Mouse (Mus musculus) adrenal gland, adult 10 weeks (tissue): Measurements from ENCODE around the gene Plekha6. TPM values are rescaled to one million over a fixed set of nuclear protein-coding genes. Genes with fewer than 3 reads are reported as not detected.

Experiments used
- polyA plus RNA-seq: library from polyadenylated mRNA; stranded (reverse); fragments of 350-450 nt; fragmentation: Illumina TruSeq; extraction: RNeasy Lipid Tissue Mini Kit (QIAGEN cat#74804); gene quantifications from one replicate; pipeline ENCODE4 v1.2.3, GENCODE M21; 2014; ENCODE audit warnings: low read depth, low replicate concordance

Plekha6 gene
- 4.1 TPM for polyA plus RNA-seq

GRCm38 (mm10) chr1:133163820-133164431, at the start of gene Plekha6:
TSS of gene Plekha6 (plus strand) at chr1:133164210.

GRCm38 (mm10) chr1:133130638-133131560, 33.1 kb upstream of the Plekha6 start, which contains the start of gene Ppp1r15b:
TSS of gene Ppp1r15b (plus strand) at chr1:133131143.

GRCm38 (mm10) chr1:133309652-133310267, 145.8 kb downstream of the Plekha6 start, which contains the start of gene Golt1a:
TSS of gene Golt1a (plus strand) at chr1:133309800.

GRCm38 (mm10) chr1:133321267-133321925, 157.4 kb downstream of the Plekha6 start, which contains the start of gene Kiss1:
TSS of gene Kiss1 (plus strand) at chr1:133321875.

GRCm38 (mm10) chr1:133350210-133350609, 186.2 kb downstream of the Plekha6 start, which contains the start of gene Ren1:
TSS of gene Ren1 (plus strand) at chr1:133350510.

Other genes with a start within 250 kb of the Plekha6 start
- 84.0 TPM for gene Mdm4, start 133.6 kb upstream of the Plekha6 start, polyA plus RNA-seq
- 1.3 TPM for gene Pik3c2b, start 118.5 kb upstream of the Plekha6 start, polyA plus RNA-seq
- gene Ppp1r15b, start 33.1 kb upstream of the Plekha6 start, polyA plus RNA-seq: 101 TPM
- gene Golt1a, start 145.6 kb downstream of the Plekha6 start, polyA plus RNA-seq: not detected
- gene Kiss1, start 157.7 kb downstream of the Plekha6 start, polyA plus RNA-seq: not detected
- not detected for gene Ren1, start 186.3 kb downstream of the Plekha6 start, polyA plus RNA-seq
- 2.3 TPM for gene Etnk2, start 199.4 kb downstream of the Plekha6 start, polyA plus RNA-seq